Mouse (Mus musculus) intestine, embryonic 14.5 days (tissue): ENCODE data around the gene Vps4a. TPM values are rescaled to one million over a fixed set of nuclear protein-coding genes. Genes with fewer than 3 reads are reported as not detected.

Experiments
- ATAC-seq: fragments of 200-750 bp; cut with Nextera tagmentation; replicated peaks from 2 replicates; pipeline ENCODE4 v1.8.0; 2017; ENCODE audit warnings: low read depth, moderate number of reproducible peaks, moderate TSS enrichment, moderate library complexity; ENCODE audit not compliant: low FRiP score, low TSS enrichment
- DNase-seq: peaks from one replicate; pipeline ENCODE4 v3.0.0-alpha.2; 2018; ENCODE audit warnings: low spot score
- H3K27ac ChIP-seq: fragments of 300-500 bp; sonication (generic); 2 replicates; pipeline ENCODE4 v1.5.1; 2014; ENCODE audit warnings: low read depth, mild to moderate bottlenecking, control low read depth
- H3K27me3 ChIP-seq: fragments of 300-500 bp; sonication (generic); replicated peaks from 2 replicates; pipeline ENCODE4 v1.6.1; 2014; ENCODE audit warnings: low read length, control low read depth; ENCODE audit not compliant: control insufficient read depth, insufficient read depth
- H3K36me3 ChIP-seq: fragments of 300-500 bp; sonication (generic); 2 replicates; pipeline ENCODE4 v1.6.1; 2014; ENCODE audit warnings: low read length, control low read depth; ENCODE audit not compliant: control insufficient read depth, insufficient read depth
- H3K4me1 ChIP-seq: fragments of 300-500 bp; sonication (generic); replicated peaks from 2 replicates; pipeline ENCODE4 v1.6.1; 2014; ENCODE audit warnings: low read length, control low read depth, mixed read lengths; ENCODE audit not compliant: control insufficient read depth, insufficient read depth
- H3K4me2 ChIP-seq: fragments of 300-500 bp; sonication (generic); 2 replicates; pipeline ENCODE4 v1.6.1; 2014; ENCODE audit warnings: low read length
- H3K4me3 ChIP-seq: fragments of 300-500 bp; sonication (generic); 2 replicates; pipeline ENCODE4 v1.5.1; 2014; ENCODE audit warnings: low read depth, low read length, control low read depth, mixed read lengths
- H3K9ac ChIP-seq: fragments of 300-500 bp; sonication (generic); 2 replicates; pipeline ENCODE4 v1.6.1; 2014; ENCODE audit warnings: mild to moderate bottlenecking, low read length
- H3K9me3 ChIP-seq: fragments of 300-500 bp; sonication (generic); 2 replicates; pipeline ENCODE4 v1.6.1; 2016; ENCODE audit warnings: low read length, control low read depth; ENCODE audit not compliant: control insufficient read depth
- WGBS: fragments of 180-500 bp; shearing (Covaris S2); extraction: QIAGEN DNeasy Blood & Tissue Kit; methylation state at CpG from one replicate; pipeline ENCODE4 v1.1.7; 2014; 5-methylcytosine and 5-hydroxymethylcytosine counted together
- polyA plus RNA-seq: library from polyadenylated mRNA; unstranded; fragments of >200 nt; fragmentation: Nextera tagmentation; extraction: Ambion mirVana; gene quantifications from 2 replicates; pipeline ENCODE4 v1.2.1, GENCODE M21; 2014

Gene Vps4a
- polyA plus RNA-seq, 1 experiment from 2014 or later: 64.2 TPM

- H3K4me1 ChIP-seq: no peaks in the 10 kb centered on the region
- WGBS: 94% methylated on average over 5 of the region's 5 CpGs
- H3K4me3 ChIP-seq: no peak overlapping the region
- DNase-seq (no peak), ATAC-seq (no peak)
- H3K27ac ChIP-seq: no peak overlapping the region
- peaks cover 72% of the 10 kb centered on the region for H3K36me3 ChIP-seq
- no peak overlapping the region for H3K4me2 ChIP-seq
- H3K9me3 ChIP-seq: no peaks in the 10 kb centered on the region
- H3K9ac ChIP-seq: no peak overlapping the region
- no peaks in the 10 kb centered on the region for H3K27me3 ChIP-seq
Observed at GRCm38 (mm10) chr8:107088526-107089063, 57.6 kb downstream of the Vps4a start.

DNA sequence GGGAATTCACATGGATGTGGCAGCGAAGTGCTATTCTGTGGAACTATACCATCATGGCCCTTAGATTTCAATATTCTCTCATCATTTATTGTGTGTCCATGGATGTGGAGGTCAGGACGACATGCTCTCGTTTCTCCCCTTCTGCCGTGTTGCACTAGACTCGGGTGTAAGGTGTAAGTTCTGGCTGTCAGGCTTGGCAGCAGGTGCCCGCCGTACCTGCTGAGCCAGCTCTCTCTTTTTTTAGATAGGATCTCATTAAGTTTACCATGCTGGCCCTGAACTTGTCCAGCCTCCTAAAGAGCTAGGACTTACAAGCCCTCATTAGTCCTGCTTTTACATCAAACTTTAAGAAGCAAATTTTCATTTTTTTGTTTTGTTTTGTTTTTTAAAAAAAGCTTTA is 59.5 kb downstream of the Vps4a start:
- WGBS: 95% methylated on average over 7 of the region's 7 CpGs
- H3K9me3 ChIP-seq: no peaks in the 10 kb centered on the region
- H3K4me1 ChIP-seq: peaks cover 14% of the 10 kb centered on the region
- H3K4me3 ChIP-seq: no peak overlapping the region
- H3K4me2 ChIP-seq: no peak overlapping the region
- no peak overlapping the region for H3K27ac ChIP-seq
- DNase-seq (no peak), ATAC-seq (no peak)
- no peaks in the 10 kb centered on the region for H3K27me3 ChIP-seq
- peaks cover 71% of the 10 kb centered on the region for H3K36me3 ChIP-seq
- H3K9ac ChIP-seq: no peak overlapping the region

Other genes starting within 250 kb of the Vps4a start
- gene Has3, start 161.0 kb upstream of the Vps4a start, polyA plus RNA-seq: 0.14 and 0.19 TPM in 2 replicates
- gene Utp4, start 137.6 kb upstream of the Vps4a start, polyA plus RNA-seq: 79.6 and 85.4 TPM in 2 replicates
- 15.1 TPM in 2 replicates for gene Sntb2, start 95.5 kb upstream of the Vps4a start, polyA plus RNA-seq
- gene Pdf, start 17.4 kb downstream of the Vps4a start, polyA plus RNA-seq: 44.3 and 45.7 TPM in 2 replicates
- 37.9 and 38.7 TPM in 2 replicates for gene Cog8, start 25.5 kb downstream of the Vps4a start, polyA plus RNA-seq
- gene Nip7, start 25.7 kb downstream of the Vps4a start, polyA plus RNA-seq: 102 and 107 TPM in 2 replicates
- gene Tmed6, start 34.4 kb downstream of the Vps4a start, polyA plus RNA-seq: 9.3 and 21.3 TPM in 2 replicates
- 14.2 and 14.9 TPM in 2 replicates for gene Terf2, start 65.3 kb downstream of the Vps4a start, polyA plus RNA-seq
- gene Cyb5b, start 119.4 kb downstream of the Vps4a start, polyA plus RNA-seq: 128 and 134 TPM in 2 replicates